Mouse (Mus musculus): ENCODE data around the gene Olfr640. TPM values are rescaled to one million over a fixed set of nuclear protein-coding genes. Genes with fewer than 3 reads are reported as not detected.

Gene Olfr640
- not detected for total RNA-seq (2022)

DNA sequence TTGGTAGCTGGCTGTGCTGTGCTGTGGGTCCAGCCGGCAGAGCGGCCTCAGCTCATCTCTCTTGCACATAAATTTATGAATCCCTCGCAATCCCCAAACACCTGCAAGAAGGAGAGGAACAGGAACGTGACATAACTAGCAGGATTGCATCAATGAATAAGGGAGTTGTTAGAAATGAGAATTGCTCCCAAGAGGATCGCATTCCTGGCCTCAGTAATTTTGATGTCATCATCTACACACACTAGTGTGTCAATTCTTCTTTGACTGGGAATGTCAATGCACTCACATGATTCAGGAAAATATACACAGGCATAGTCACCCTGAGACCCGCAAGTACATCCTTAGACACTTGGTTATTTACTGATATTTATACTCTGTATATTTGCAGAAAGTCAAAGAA is at the start of gene Olfr640:
Olfr640 (minus strand) TSS at position 101 of the 400 bp plus-strand sequence.
- no peak for DNase-seq (ENCODE audit: low spot score)

DNA sequence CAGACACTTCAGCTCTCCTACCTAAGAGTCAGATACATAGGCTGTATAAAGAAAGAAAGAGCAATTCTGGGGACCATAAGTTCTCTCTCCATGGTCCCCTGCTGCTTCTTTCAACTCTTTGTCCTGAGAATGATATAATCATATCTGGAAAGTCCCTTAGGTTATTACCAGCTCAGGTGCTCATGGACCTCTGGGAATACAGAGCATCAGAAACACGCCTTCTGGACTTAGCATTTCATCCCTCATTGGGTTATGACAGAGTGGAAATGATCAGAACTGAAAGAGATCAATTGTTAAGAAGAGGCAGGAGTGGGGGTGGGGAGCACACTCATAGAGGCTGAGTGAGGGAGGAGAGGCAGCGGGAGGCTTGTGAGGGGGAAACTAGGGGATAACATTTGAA is 46.4 kb upstream of the Olfr640 start, which contains the start of gene Olfr644:
Olfr644 (minus strand) TSS at position 101 of the 400 bp plus-strand sequence.
- DNase-seq (ENCODE audit: low spot score), result no peak

DNA sequence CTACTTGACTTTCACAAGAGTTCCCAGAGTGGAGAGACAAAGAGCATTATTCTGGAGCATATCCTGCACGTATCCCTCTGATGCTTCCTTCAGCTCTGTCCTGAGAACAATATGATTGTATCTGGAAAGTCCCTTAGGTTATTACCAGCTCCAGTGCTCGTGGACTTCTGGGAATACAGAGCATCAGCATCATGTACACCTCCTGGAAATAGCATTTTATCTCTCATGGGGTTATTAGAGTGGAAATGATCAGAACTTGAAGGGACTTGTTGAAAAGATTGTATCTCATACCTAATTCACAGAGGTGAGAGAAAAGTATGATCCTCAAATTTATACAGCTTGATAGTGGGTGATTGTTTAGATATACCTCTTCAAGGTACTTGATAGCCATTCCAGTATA is 36.0 kb upstream of the Olfr640 start, which contains the start of gene 4930516K23Rik:
4930516K23Rik (minus strand) TSS at position 101 of the 400 bp plus-strand sequence.
- DNase-seq (ENCODE audit: low spot score), result no peak

DNA sequence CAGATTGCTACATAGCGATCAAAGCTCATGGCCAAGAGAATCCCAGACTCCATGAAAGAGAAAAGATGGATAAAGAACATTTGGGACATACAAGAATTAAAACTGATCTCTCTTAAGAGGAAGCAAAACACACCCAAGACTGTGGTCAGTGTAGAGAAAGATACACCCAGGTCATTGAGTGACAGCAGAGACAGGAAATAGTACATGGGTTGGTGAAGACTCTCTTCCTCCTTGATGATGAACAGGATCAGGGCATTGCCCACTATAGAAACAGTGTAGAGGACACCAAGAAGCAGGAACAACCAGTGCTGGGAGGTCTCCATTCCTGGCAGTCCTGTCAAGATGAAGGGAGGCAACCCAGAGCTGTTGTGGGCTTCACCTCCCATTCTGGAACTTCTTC is 33.8 kb upstream of the Olfr640 start:
- DNase-seq (ENCODE audit: low spot score), result no peak

DNA sequence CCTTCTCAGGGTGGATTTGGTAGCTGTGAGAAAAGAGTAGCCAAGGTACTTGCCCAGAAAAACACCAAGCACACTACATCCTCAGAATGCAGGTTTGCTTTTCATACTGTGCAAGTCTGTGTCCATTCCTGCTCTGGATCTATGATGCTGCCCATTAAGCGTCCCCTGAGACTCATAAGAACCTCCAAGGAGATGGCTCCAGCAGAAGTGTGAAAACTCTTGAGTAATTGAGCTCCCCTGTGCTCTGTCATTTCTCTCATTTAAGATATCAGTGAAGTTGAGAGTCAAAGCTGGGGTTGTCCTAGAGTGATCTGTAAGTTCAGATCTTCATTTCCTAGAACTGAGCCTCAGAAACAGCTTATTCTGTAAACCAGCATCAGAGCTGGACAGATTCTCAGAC is 27.2 kb upstream of the Olfr640 start, which contains the start of gene Olfr642:
Olfr642 (minus strand) TSS at position 101 of the 400 bp plus-strand sequence.
- no peak for DNase-seq (ENCODE audit: low spot score)

DNA sequence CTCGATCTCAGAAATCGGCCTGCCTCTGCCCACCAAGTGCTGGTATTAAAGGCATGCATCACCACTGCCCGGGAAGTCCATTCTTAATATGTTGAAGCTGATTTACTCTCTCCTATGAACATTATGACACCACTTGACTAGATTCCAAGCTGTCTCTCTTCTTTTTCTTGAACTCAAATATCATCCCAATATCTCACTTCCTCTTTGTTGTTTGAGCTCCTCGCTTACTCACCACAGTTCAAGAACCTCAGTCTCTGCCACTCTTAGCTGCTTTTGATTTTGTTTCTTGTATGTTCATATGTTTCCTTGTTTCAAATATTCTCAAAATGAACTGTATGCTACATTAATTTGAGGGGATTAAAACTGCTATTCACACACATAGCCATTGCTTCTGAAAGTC is 25.4 kb upstream of the Olfr640 start:
- no peak for DNase-seq (ENCODE audit: low spot score)

DNA sequence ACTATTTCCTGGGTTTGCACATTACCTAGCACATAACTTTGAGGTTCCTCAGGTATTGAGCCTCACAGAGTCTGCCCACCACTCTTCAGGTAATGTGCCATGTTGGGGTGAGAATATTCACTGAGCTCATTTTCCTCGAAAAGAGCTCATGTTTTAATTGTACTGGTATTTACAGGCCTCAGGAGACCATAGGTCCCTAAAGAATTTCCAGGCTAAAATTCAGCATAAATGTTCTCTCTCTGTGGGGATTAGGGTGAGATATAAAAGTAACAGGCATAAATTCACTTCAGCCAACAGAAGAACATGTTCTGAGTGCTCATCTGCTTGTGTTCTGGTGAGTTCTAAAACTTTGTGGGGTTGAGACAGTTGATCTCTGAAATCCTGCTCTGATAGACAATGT is 9.8 kb upstream of the Olfr640 start, which contains the start of gene Olfr641:
Olfr641 (plus strand) TSS at position 301 of the 400 bp plus-strand sequence.
- no peak for DNase-seq (ENCODE audit: low spot score)

DNA sequence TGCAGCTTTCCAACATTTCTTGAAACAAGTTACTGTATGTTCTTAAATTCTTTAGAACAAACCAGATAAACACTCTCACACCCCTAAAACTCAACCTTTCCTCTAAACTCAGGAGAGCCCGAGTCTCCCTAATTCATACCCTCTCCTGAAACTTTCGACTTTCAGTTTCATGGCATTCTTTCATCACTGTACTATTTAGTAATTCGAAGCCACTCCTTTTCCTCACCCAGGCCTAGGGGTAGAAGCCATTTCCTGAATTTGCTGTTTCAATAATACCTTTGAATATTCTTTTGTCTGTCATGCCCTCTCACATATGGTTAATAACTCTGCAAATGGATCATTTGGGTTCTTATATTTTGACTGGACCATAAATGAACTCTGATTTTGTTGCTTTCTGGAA is 1.6 kb upstream of the Olfr640 start:
- DNase-seq (ENCODE audit: low spot score), result no peak

DNA sequence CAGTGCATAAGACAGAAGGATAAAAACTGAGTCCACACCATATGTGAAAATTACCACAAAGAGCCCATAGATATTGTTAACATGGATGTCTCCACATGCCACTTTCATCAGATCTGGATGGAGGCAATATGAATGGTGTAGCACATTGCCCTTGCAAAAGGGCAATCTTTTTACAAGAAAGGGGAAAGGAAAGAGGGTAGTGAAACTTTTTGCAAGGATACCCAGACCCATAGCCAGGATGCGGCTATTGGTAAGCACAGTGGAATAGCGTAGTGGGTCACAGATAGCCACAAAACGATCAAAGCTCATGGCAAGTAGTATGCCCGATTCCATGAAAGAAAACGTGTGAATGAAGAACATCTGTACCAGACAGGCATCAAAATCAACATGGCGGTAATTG is 3.7 kb downstream of the Olfr640 start:
- no peak for DNase-seq (ENCODE audit: low spot score)

DNA sequence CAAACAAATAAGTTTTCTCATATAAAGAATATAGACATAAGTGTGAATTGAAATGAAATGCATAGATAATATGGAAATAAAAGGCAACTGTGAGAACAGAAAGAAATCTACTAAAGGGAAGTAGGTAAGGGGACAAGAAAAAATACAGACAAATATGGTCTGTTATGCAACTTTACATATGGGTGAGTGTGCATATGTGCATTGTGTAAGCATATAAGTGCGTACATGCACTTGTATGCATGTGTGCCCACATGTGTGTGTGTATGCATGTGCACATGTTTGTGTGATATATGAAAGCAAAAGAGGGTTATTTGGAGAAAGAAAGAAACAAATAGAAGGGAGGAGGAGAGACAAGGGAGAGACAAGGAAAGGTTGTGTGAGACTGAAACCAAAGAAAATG is 6.4 kb downstream of the Olfr640 start:
- no peak for DNase-seq (ENCODE audit: low spot score)

DNA sequence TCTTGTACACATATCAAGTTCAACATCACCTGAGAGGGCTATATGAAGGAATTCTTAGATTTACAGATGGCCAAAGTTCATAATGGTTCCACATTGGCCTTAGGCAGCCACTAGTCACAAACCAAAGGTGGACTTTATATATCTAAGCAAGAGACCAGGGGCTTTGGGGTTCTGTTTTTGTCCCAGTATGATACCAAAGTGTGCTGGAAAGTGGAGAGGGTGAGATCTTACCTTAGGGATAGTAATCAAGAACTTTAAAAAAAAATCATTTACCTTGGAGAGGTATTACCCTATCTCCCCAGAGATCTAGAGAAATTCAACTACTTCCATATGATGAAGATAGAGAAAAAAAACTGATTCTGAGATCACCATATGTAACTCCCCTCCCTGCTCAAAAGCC is 8.2 kb downstream of the Olfr640 start, which contains the start of gene Olfr639:
Olfr639 (minus strand) TSS at position 101 of the 400 bp plus-strand sequence.
- no peak for DNase-seq (ENCODE audit: low spot score)

DNA sequence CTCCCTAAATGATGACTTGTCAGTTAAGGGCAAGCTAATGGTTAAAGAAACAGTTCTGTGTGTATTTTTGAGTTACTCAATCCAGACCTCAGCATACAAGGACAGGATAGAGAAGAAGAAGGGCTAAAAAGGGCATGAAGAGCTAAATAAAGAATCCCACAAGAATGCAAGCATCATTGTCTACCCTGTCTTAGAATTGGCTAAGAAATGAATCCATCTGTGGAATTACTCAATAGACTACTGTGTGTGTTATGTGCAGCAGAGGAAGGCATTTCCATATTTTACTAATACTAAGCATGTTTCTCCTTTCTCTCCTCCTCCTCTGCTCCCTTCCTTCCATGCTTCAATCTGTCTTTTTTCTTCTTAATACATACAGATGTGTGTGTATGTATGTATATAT is 26.2 kb downstream of the Olfr640 start:
- no peak for DNase-seq (ENCODE audit: low spot score)

DNA sequence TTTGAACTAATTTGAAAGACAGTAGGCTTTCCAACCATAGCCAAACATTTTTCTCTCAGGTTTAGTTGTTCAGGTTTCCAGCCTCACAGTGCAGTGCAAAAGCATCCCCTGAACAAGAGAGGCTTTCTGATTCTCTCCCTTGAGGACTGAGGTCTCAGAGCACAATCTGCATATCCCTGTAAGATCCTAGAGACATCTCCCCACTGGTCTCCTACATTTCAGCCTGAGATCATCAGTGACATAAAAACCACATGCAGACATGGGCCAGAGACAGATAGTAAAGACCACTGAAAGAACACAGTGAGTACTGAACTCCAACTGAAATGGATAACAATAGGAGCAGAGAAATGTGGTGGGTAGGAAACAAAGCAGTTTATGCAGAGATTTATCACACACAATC is 26.9 kb downstream of the Olfr640 start, which contains the start of gene Olfr638:
Olfr638 (plus strand) TSS at position 301 of the 400 bp plus-strand sequence.
- DNase-seq (ENCODE audit: low spot score), result no peak

DNA sequence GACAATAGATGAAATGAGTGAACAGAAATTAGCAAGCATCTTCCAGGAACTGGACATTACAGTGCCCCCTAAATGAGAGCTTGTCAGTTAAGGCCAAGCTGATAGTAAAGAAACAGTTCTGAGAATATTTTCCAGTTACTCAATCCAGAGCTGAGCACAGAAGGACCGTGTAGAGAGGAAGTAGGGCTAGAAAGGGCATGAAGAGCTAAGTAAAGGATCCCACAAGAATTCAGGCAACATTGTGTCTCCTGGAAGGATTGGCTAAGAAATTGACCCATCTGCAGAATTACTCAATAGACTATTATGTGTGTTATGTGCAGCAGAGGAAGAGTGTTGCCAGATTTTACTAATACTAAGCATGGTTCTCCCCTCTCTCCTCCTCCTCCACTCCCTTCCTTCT is 53.6 kb downstream of the Olfr640 start:
- no peak for DNase-seq (ENCODE audit: low spot score)

DNA sequence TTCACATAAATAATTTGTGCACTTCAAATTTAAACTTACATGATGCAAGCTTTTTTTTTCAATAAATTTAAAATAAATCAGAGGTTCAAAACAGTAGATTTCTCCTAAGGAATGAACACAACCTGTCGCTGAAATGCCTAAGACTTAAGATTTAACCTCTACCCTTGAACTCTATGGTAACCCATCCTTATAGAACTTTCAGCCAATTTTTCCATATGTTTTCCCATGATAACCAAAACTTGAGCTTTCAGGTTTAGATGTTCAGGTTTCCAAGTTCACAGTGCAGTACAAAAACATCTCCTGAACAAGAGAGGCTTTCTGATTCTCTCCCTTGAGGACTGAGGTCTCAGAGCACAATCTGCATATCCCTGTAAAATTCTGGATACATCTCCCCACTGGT is 54.5 kb downstream of the Olfr640 start, which contains the start of gene Olfr635:
Olfr635 (plus strand) TSS at position 301 of the 400 bp plus-strand sequence.
- DNase-seq (ENCODE audit: low spot score), result no peak

Other genes with a start within 250 kb of the Olfr640 start
- not detected for gene Olfr68, start 245.9 kb downstream of the Olfr640 start, total RNA-seq (2022)
- not detected for gene Olfr67, start 233.8 kb downstream of the Olfr640 start, total RNA-seq (2022)
- gene Hbb-bt, start 211.6 kb downstream of the Olfr640 start, total RNA-seq (2022), result 1,000 to 10,000 TPM in 1 of 4 experiments, 100 to 1,000 TPM in 3; 208 to 1,111 (median 289) TPM
- over 10,000 TPM in 1 of 4 experiments, 1,000 to 10,000 TPM in 3; 2,003 to 12,142 (median 2,942) TPM for gene Hbb-bs, start 197.5 kb downstream of the Olfr640 start, total RNA-seq (2022)
- not detected for gene Hbb-bh2, start 185.1 kb downstream of the Olfr640 start, total RNA-seq (2022)
- not detected for gene Hbb-bh1, start 182.4 kb downstream of the Olfr640 start, total RNA-seq (2022)
- not detected for gene Hbb-y, start 172.4 kb downstream of the Olfr640 start, total RNA-seq (2022)
- not detected for gene Olfr66, start 139.3 kb downstream of the Olfr640 start, total RNA-seq (2022)
- not detected for gene Olfr64, start 131.1 kb downstream of the Olfr640 start, total RNA-seq (2022)
- gene Olfr65, start 122.1 kb downstream of the Olfr640 start, total RNA-seq (2022), result not detected
- not detected for gene Olfr631, start 96.7 kb downstream of the Olfr640 start, total RNA-seq (2022)
- not detected for gene Olfr632, start 91.2 kb downstream of the Olfr640 start, total RNA-seq (2022)
- not detected for gene Olfr633, start 81.1 kb downstream of the Olfr640 start, total RNA-seq (2022)
- under 1 TPM in 1 of 4 experiments, not detected in 3; 0.03 TPM for gene Olfr635, start 54.4 kb downstream of the Olfr640 start, total RNA-seq (2022)
- not detected for gene Olfr638, start 26.8 kb downstream of the Olfr640 start, total RNA-seq (2022)
- gene Olfr639, start 8.3 kb downstream of the Olfr640 start, total RNA-seq (2022), result under 1 TPM in 2 of 4 experiments, not detected in 2; 0.06 TPM
- not detected for gene Olfr641, start 9.9 kb upstream of the Olfr640 start, total RNA-seq (2022)
- not detected for gene Olfr642, start 27.1 kb upstream of the Olfr640 start, total RNA-seq (2022)
- gene 4930516K23Rik, start 35.9 kb upstream of the Olfr640 start, total RNA-seq (2022), result not detected
- not detected for gene Olfr644, start 46.3 kb upstream of the Olfr640 start, total RNA-seq (2022)
- not detected for gene Olfr645, start 59.9 kb upstream of the Olfr640 start, total RNA-seq (2022)
- gene Olfr646, start 79.3 kb upstream of the Olfr640 start, total RNA-seq (2022), result not detected
- not detected for gene Ubqln5, start 104.3 kb upstream of the Olfr640 start, total RNA-seq (2022)
- not detected for gene Olfr643, start 111.8 kb upstream of the Olfr640 start, total RNA-seq (2022)
- not detected for gene Ubqln3, start 117.7 kb upstream of the Olfr640 start, total RNA-seq (2022)
- gene Ubqlnl, start 125.0 kb upstream of the Olfr640 start, total RNA-seq (2022), result not detected
- not detected for gene Olfm5, start 139.3 kb upstream of the Olfr640 start, total RNA-seq (2022)
- not detected for gene Olfr648, start 157.8 kb upstream of the Olfr640 start, total RNA-seq (2022)
- gene Olfr649, start 170.4 kb upstream of the Olfr640 start, total RNA-seq (2022), result not detected
- gene Trim6, start 193.2 kb upstream of the Olfr640 start, total RNA-seq (2022), result under 1 TPM; 0.14 to 0.34 (median 0.18) TPM
- gene Trim34a, start 218.9 kb upstream of the Olfr640 start, total RNA-seq (2022), result 1 to 10 TPM; 2.9 to 3.6 (median 3.4) TPM

All from heart, adult 8-10 months (tissue).